Mouse (Mus musculus) hindbrain, embryonic 11.5 days (tissue): ENCODE data around the gene Gm42417. TPM values are rescaled to one million over a fixed set of nuclear protein-coding genes. Genes with fewer than 3 reads are reported as not detected.
A peak's percentile ranks its signal among the peaks of the same experiment; 100 is the strongest.

ENCODE experiments used
- ATAC-seq: fragments of 200-750 bp; cut with Nextera tagmentation; 2 replicates; pipeline ENCODE4 v1.8.0; 2017; ENCODE audit warnings: mild to moderate bottlenecking, moderate TSS enrichment, moderate library complexity; ENCODE audit not compliant: low FRiP score
- DNase-seq: peaks from one replicate; pipeline ENCODE4 v3.0.0-alpha.2; 2015; ENCODE audit warnings: low spot score
- H3K27ac ChIP-seq: fragments of 300-500 bp; sonication (generic); 2 replicates; pipeline ENCODE4 v1.5.1; 2014; ENCODE audit warnings: mild to moderate bottlenecking, low read depth, low read length
- H3K27me3 ChIP-seq: fragments of 300-500 bp; sonication (generic); 2 replicates; pipeline ENCODE4 v1.6.1; 2014; ENCODE audit warnings: mild to moderate bottlenecking, low read length, moderate library complexity, mixed read lengths; ENCODE audit not compliant: control insufficient read depth, insufficient read depth
- H3K36me3 ChIP-seq: fragments of 300-500 bp; sonication (generic); 2 replicates; pipeline ENCODE4 v1.6.1; 2014; ENCODE audit warnings: mild to moderate bottlenecking, low read length, moderate library complexity, mixed read lengths; ENCODE audit not compliant: control insufficient read depth, insufficient read depth
- H3K4me1 ChIP-seq: fragments of 300-500 bp; sonication (generic); replicated peaks from 2 replicates; pipeline ENCODE4 v1.6.1; 2014; ENCODE audit warnings: low read length, mixed read lengths; ENCODE audit not compliant: control insufficient read depth, insufficient read depth
- H3K4me2 ChIP-seq: fragments of 300-500 bp; sonication (generic); replicated peaks from 2 replicates; pipeline ENCODE4 v1.6.1; 2014; ENCODE audit warnings: mild to moderate bottlenecking, low read depth, low read length
- H3K4me3 ChIP-seq: fragments of 300-500 bp; sonication (generic); 2 replicates; pipeline ENCODE4 v1.5.1; 2014; ENCODE audit warnings: low read depth, low read length
- H3K9ac ChIP-seq: fragments of 300-500 bp; sonication (generic); 2 replicates; pipeline ENCODE4 v1.6.1; 2014; ENCODE audit warnings: low read depth, low read length
- H3K9me3 ChIP-seq: fragments of 300-500 bp; sonication (generic); 2 replicates; pipeline ENCODE4 v1.6.1; 2016; ENCODE audit warnings: low read length; ENCODE audit not compliant: control insufficient read depth
- WGBS: fragments of 180-500 bp; shearing (Covaris S2); extraction: QIAGEN DNeasy Blood & Tissue Kit; methylation state at CpG from one replicate; pipeline ENCODE4 v1.1.7; 2014; 5-methylcytosine and 5-hydroxymethylcytosine counted together
- polyA plus RNA-seq: library from polyadenylated mRNA; unstranded; fragments of >200 nt; fragmentation: Nextera tagmentation; extraction: Ambion mirVana; gene quantifications from 2 replicates; pipeline ENCODE4 v1.2.1, GENCODE M21; 2014

The Gm42417 gene
- polyA plus RNA-seq, 1 experiment from 2014 or later = not detected

GRCm38 (mm10) chr1:36512089-36512965 is 26.9 kb downstream of the Gm42417 start:
- peak overlapping the region; percentile 89 for H3K4me2 ChIP-seq
- peak overlapping the region; percentile 92 for H3K9ac ChIP-seq
- H3K4me1 ChIP-seq = 0 out of 2 replicates have a peak, but pooled peaks cover 4% of the 10 kb centered on the region
- ATAC-seq (peak; percentile 75), DNase-seq (peak; percentile 68)
- no peaks in the 10 kb centered on the region for H3K9me3 ChIP-seq
- H3K27ac ChIP-seq = peak overlapping the region; percentile 98
- WGBS = under 1% methylated on average over 52 of the region's 126 CpGs
- no peaks in the 10 kb centered on the region for H3K27me3 ChIP-seq
- H3K4me3 ChIP-seq = peak overlapping the region; percentile 88
- no peaks in the 10 kb centered on the region for H3K36me3 ChIP-seq

GRCm38 (mm10) chr1:36511289-36512021 is 27.8 kb downstream of the Gm42417 start, which contains the start of gene Cnnm3:
TSS of gene Cnnm3 (plus strand) at chr1:36511867.
- H3K4me3 ChIP-seq = peak within 1 kb of the TSS; percentile 88
- peak; percentile 99 for ATAC-seq
- peak within 1 kb of the TSS; percentile 98 for H3K27ac ChIP-seq
- H3K36me3 ChIP-seq = no peaks in the 10 kb centered on the region
- 1% methylated on average over 51 of the region's 51 CpGs for WGBS
- H3K4me2 ChIP-seq = peak within 1 kb of the TSS; percentile 89
- H3K4me1 ChIP-seq = 0 out of 2 replicates have a peak, but pooled peaks cover 4% of the 10 kb centered on the region
- H3K9ac ChIP-seq = peak within 1 kb of the TSS; percentile 92
- no peaks in the 10 kb centered on the region for H3K27me3 ChIP-seq
- peak; percentile 99 for DNase-seq
- no peaks in the 10 kb centered on the region for H3K9me3 ChIP-seq

DNA sequence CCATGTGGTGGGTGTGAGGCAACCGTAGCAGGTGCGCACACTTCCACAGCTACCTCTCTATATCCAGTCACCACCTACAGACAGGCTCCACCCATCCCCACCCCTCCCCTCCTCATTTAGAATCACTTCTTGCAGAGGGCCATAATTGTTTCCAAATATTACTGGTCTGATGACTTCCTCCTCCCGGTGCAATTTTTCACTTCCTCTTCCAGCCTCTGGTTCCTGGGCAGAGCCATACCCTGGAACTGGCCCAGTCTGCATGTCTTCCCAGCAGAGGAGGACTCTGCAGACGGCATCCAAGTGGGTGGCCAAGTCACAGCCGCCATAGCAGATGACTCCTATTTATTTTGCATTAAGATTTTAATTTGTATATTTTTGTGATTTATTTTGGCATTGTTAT is 31.0 kb downstream of the Gm42417 start:
- Histone ChIP-seq H3K27ac (no peak overlapping the region), H3K27me3 (no peaks in the 10 kb centered on the region), H3K9me3 (no peaks in the 10 kb centered on the region), H3K4me1 (0 out of 2 replicates have a peak, but pooled peaks cover 1% of the 10 kb centered on the region), H3K9ac (no peak overlapping the region), H3K36me3 (no peaks in the 10 kb centered on the region), H3K4me3 (no peak overlapping the region), H3K4me2 (no peak overlapping the region)
- 84% methylated on average over 5 of the region's 5 CpGs for WGBS
- DNase-seq (no peak), ATAC-seq (no peak)

DNA sequence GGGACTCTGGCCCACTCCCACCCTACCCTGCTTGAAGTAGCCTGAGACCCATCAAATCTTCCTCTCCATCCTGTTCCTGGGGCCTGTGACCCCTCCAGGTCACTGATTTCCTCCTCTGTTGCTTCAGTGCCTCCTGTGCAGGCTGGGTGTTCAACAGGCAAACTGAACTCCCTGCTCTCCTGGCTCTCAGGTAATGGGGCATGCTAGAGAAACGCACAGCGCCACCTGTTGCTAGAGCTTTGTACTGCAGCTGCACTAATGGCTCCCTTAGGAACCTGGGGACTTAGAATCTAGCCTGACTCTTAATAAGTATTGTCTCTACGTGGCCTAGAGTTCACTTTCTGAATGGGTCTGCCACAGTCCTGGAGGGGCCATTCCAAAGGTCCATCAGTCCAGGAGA is 38.0 kb downstream of the Gm42417 start:
- no peak overlapping the region for H3K4me3 ChIP-seq
- H3K9ac ChIP-seq = no peak overlapping the region
- no peak overlapping the region for H3K27ac ChIP-seq
- no peak overlapping the region for H3K4me2 ChIP-seq
- no peaks in the 10 kb centered on the region for H3K9me3 ChIP-seq
- peak; percentile 86 for DNase-seq
- WGBS = 7% methylated on average over 3 of the region's 3 CpGs
- no peaks in the 10 kb centered on the region for H3K4me1 ChIP-seq
- no peaks in the 10 kb centered on the region for H3K27me3 ChIP-seq
- no peak for ATAC-seq
- H3K36me3 ChIP-seq = no peaks in the 10 kb centered on the region

DNA sequence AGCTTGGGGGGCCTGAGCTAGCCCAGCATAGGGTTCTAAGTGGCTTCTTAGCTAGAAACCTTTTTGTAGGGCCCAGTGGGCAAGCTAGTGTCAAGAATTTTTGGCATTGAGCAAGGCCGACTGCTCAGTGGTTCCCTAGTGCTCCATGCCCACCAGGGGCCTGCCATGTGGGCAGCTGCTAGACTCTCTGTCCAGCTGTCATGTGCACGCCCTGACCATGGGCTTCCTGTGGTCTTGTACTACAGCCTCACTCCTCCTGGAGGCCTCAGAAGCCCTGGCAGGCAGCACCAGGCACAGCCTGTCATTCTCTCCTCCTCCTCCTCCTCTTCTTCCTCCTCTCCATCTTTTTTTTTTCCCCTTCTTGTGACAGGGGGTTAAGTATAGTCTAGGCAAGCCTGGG is 41.9 kb downstream of the Gm42417 start:
- DNase-seq (no peak), ATAC-seq (no peak)
- 76% methylated on average over 2 of the region's 2 CpGs for WGBS
- H3K36me3 ChIP-seq = no peaks in the 10 kb centered on the region
- no peak overlapping the region for H3K4me2 ChIP-seq
- H3K4me1 ChIP-seq = no peaks in the 10 kb centered on the region
- no peak overlapping the region for H3K4me3 ChIP-seq
- H3K27ac ChIP-seq = no peak overlapping the region
- H3K9ac ChIP-seq = no peak overlapping the region
- no peaks in the 10 kb centered on the region for H3K27me3 ChIP-seq
- H3K9me3 ChIP-seq = no peaks in the 10 kb centered on the region

GRCm38 (mm10) chr1:36496719-36497118 is 42.5 kb downstream of the Gm42417 start:
- Histone ChIP-seq H3K9ac (no peak overlapping the region), H3K9me3 (no peaks in the 10 kb centered on the region), H3K36me3 (no peaks in the 10 kb centered on the region), H3K4me3 (no peak overlapping the region), H3K27ac (no peak overlapping the region), H3K4me1 (no peaks in the 10 kb centered on the region), H3K27me3 (no peaks in the 10 kb centered on the region), H3K4me2 (no peak overlapping the region)
- ATAC-seq = no peak
- 62% methylated on average over 2 of the region's 2 CpGs for WGBS
- no peak for DNase-seq

DNA sequence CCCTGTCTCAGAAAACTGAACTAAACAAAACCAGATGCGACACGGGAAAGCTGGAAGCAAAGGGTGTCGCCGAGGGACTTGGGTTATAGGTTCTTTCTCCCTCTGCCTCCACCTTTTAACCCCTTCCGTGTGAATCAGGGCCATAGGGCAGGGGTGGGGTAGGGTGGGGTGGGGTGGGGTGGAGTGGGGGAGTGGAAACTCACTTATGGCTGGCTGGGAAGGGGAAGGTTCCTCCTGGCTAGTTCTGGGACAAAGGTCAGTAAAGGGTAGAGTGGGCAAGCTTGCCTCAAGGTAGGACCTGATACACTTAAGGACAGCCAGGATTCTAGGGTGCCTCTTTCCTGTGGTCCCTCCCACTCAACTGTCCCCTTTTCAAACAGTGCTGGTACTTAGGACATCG is 45.9 kb downstream of the Gm42417 start:
- no peaks in the 10 kb centered on the region for H3K36me3 ChIP-seq
- DNase-seq (no peak), ATAC-seq (no peak)
- H3K9me3 ChIP-seq = no peaks in the 10 kb centered on the region
- no peak overlapping the region for H3K4me3 ChIP-seq
- H3K27ac ChIP-seq = no peak overlapping the region
- H3K4me1 ChIP-seq = no peaks in the 10 kb centered on the region
- no peaks in the 10 kb centered on the region for H3K27me3 ChIP-seq
- WGBS = 75% methylated on average over 6 of the region's 6 CpGs
- no peak overlapping the region for H3K9ac ChIP-seq
- H3K4me2 ChIP-seq = no peak overlapping the region

DNA sequence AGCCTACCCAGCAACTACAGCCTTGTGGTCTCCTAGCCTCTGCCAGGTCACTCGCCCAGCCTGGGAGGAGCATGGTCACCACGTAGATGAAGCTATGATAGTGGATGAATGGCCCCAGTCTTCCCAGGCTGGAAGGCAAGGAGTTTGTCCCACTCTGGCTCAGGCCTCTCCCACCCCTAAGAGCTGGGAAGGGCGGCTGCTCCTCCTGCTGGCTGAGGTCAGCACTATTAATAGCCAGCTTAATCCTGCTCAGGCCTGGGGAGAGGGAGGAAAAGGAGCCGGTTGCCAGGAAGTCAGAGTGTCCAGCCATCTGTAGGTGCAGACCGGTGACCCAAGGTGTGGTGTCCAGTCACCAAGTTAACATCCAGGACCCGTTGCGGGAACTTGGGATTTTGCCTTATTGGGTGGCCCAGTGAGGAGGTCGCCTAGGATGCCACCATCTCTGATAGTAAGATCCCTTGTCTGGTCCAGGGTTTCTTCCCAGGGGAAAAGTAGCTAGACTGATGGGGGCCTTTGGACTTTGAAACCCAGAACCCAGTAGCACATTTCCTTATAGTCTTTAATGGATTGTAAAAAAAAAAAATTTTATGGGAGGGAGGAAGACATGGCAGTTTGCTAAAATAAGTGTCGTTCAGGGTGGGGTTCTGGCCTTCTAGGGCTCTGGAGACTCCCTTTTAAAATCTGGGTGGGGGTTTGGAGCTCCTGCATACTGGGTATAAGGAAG is 46.7 kb downstream of the Gm42417 start:
- ATAC-seq (0 out of 2 replicates have a peak, but pooled peaks have one; percentile 30), DNase-seq (peak; percentile 36)
- 57% methylated on average over 9 of the region's 9 CpGs for WGBS
- Histone ChIP-seq H3K4me1 (no peaks in the 10 kb centered on the region), H3K27ac (no peak overlapping the region), H3K9me3 (no peaks in the 10 kb centered on the region), H3K4me2 (no peak overlapping the region), H3K36me3 (no peaks in the 10 kb centered on the region), H3K4me3 (no peak overlapping the region), H3K27me3 (no peaks in the 10 kb centered on the region), H3K9ac (no peak overlapping the region)
